7 mouse cellular contexts compared by ENCODE assay signal in the genomic region with DNA sequence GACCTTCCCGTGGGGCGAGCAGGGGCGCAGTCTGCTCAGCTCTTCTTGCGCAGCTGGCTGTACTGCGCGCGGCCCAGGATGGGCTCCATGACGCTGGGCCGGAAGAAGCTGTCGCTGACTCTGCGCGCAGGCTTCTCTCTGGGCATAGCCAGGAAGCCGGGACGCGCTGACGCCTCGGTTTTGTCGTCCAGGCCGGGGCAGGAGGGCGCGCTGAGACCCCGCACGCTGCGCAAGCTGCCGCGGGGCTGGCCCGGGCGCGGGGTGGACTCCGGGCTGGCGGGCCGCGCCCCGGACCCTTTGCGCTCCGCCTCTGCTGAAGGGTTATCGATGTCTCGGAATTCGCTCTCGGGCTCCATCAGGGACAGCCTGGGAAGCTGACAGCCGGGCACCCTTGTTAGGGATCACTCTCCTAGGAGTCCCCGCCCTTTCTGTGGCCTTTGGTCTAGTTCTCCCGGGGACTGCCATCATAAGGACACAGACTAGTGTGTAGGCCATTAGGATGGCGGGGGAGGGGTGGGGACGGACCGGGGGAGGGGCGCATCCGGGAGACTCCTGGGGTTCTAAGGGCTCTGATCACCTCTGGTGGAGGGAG. TPM values are rescaled to one million over a fixed set of nuclear protein-coding genes. Genes with fewer than 3 reads are reported as not detected.
DNase-seq lines count a peak whose midpoint lies in the region; ATAC-seq and TF ChIP-seq lines count a peak whose summit lies in the region.

No protein-coding gene starts in this region.

- H3K4me1 ChIP-seq in brown adipose tissue, adult 24 weeks (ENCODE audit: control insufficient read depth, insufficient read depth, insufficient read length, low read length) = peaks cover 7% of the 10 kb centered on the region; the same call in 1 of the 2 replicates
- 0 out of 2 replicates have a peak, but pooled peaks cover 2% of the 10 kb centered on the region for H3K4me1 ChIP-seq in intestine, embryonic 14.5 days (replicated peaks; ENCODE audit: control insufficient read depth, insufficient read depth, low read length)
- no peaks in the 10 kb centered on the region; the same call in 1 of the 2 replicates for H3K4me1 ChIP-seq in liver, embryonic 13.5 days (replicated peaks)

- no peaks in the 10 kb centered on the region for H3K36me3 ChIP-seq in intestine, embryonic 14.5 days (ENCODE audit: control insufficient read depth, insufficient read depth, low read length)
- H3K36me3 ChIP-seq in liver, embryonic 13.5 days = no peaks in the 10 kb centered on the region
- H3K36me3 ChIP-seq in myocyte (ENCODE audit: control insufficient read depth, insufficient read depth) = no peaks in the 10 kb centered on the region

- H3K79me2 ChIP-seq in myocyte (ENCODE audit: control insufficient read depth, insufficient read depth) = no peaks in the 10 kb centered on the region

- peak; percentile 62 for DNase-seq in T-cell, adult 2 months (ENCODE audit: low spot score)
- peak; percentile 98 for DNase-seq in heart, adult 11 months
- DNase-seq in intestine, embryonic 14.5 days (ENCODE audit: low spot score) = peak; percentile 84
- no peak for DNase-seq in liver, embryonic 13.5 days
- peak; percentile 65 to 69 for DNase-seq in thymus, adult 18-20 months

- peak overlapping the region; percentile 82 for H3K27ac ChIP-seq in brown adipose tissue, adult 24 weeks (replicated peaks; ENCODE audit: low read depth, low read length)
- no peak overlapping the region; the same call in 1 of the 2 replicates for H3K27ac ChIP-seq in intestine, embryonic 14.5 days (ENCODE audit: low read depth)
- H3K27ac ChIP-seq in liver, embryonic 13.5 days = no peak overlapping the region

- peak; percentile 73 for ATAC-seq in intestine, embryonic 14.5 days (replicated peaks; ENCODE audit: low FRiP score, low TSS enrichment, low read depth)
- ATAC-seq in liver, embryonic 13.5 days (ENCODE audit: low read depth) = peak; percentile 41; the same call in 1 of the 2 replicates

- TF ChIP-seq POLR2A in myocyte (IDR thresholded peaks at IDR 0.05; ENCODE audit: insufficient read length, low read depth) = peak; percentile 20

- peak overlapping the region; percentile 60 for H3K4me3 ChIP-seq in brown adipose tissue, adult 24 weeks (ENCODE audit: insufficient read depth, low read depth, low read length)
- H3K4me3 ChIP-seq in intestine, embryonic 14.5 days (ENCODE audit: low read depth, low read length) = peak overlapping the region; percentile 56
- peak overlapping the region; percentile 51 for H3K4me3 ChIP-seq in liver, embryonic 13.5 days (replicated peaks)
- H3K4me3 ChIP-seq in myocyte = no peak overlapping the region

- 0 out of 2 replicates have a peak, but pooled peaks cover 5% of the 10 kb centered on the region for H3K27me3 ChIP-seq in intestine, embryonic 14.5 days (replicated peaks; ENCODE audit: control insufficient read depth, insufficient read depth, low read length)
- peaks cover 58% of the 10 kb centered on the region for H3K27me3 ChIP-seq in liver, embryonic 13.5 days
- H3K27me3 ChIP-seq in myocyte (ENCODE audit: control insufficient read depth, insufficient read depth, insufficient read length) = peaks cover 28% of the 10 kb centered on the region

- peak overlapping the region; percentile 97 for H3K4me2 ChIP-seq in intestine, embryonic 14.5 days (ENCODE audit: low read length)
- H3K4me2 ChIP-seq in liver, embryonic 13.5 days = peak overlapping the region; percentile 62
- peak overlapping the region; percentile 18 for H3K4me2 ChIP-seq in myocyte (ENCODE audit: low read depth)

- H3K9ac ChIP-seq in intestine, embryonic 14.5 days (ENCODE audit: low read length) = peak overlapping the region; percentile 61
- H3K9ac ChIP-seq in liver, embryonic 13.5 days = peak overlapping the region; percentile 43; the same call in 1 of the 2 replicates

- no peaks in the 10 kb centered on the region for H3K9me3 ChIP-seq in intestine, embryonic 14.5 days (ENCODE audit: control insufficient read depth, low read length)
- no peaks in the 10 kb centered on the region for H3K9me3 ChIP-seq in liver, embryonic 13.5 days (replicated peaks)

- peak overlapping the region; percentile 18 for H3ac ChIP-seq in myocyte (ENCODE audit: control insufficient read depth, insufficient read length)

- under 1% methylated on average over 48 of the region's 48 CpGs for WGBS in intestine, embryonic 14.5 days
- WGBS in liver, embryonic 13.5 days (ENCODE audit: insufficient replicate concordance) = under 1% methylated on average over 48 of the region's 48 CpGs

TF ChIP-seq in myocyte, 11 proteins besides CTCF, POLR2A, EP300 and RAD21:
- no peak for TF ChIP-seq SRF (IDR thresholded peaks at IDR 0.05; ENCODE audit: control insufficient read depth, insufficient read length, low read depth)
- no peak for TF ChIP-seq MYOG (IDR thresholded peaks at IDR 0.05; ENCODE audit: control insufficient read depth in 1 of 3, insufficient read depth in 1 of 3, insufficient read length in 2 of 3, low read depth in 2 of 3)
- TF ChIP-seq CEBPB (IDR thresholded peaks at IDR 0.05; ENCODE audit: insufficient read depth, poor library complexity, severe bottlenecking) = no peak
- TF ChIP-seq MYOD1 (IDR thresholded peaks at IDR 0.05; ENCODE audit: control insufficient read depth in 1 of 3, insufficient read length in 2 of 3, low read depth in 2 of 3) = no peak
- no peak for TF ChIP-seq MAX (IDR thresholded peaks at IDR 0.05; ENCODE audit: low read depth)
- TF ChIP-seq TCF3 (IDR thresholded peaks at IDR 0.05; ENCODE audit: insufficient read length, low read depth) = no peak
- no peak for TF ChIP-seq POLR2AphosphoS2 (IDR thresholded peaks at IDR 0.05; ENCODE audit: insufficient read length, low read depth)
- no peak for TF ChIP-seq USF1 (IDR thresholded peaks at IDR 0.05; ENCODE audit: low read depth)
- TF ChIP-seq REST (IDR thresholded peaks at IDR 0.05; ENCODE audit: insufficient read depth, insufficient read length) = no peak
- TF ChIP-seq E2F4 (IDR thresholded peaks at IDR 0.05; ENCODE audit: insufficient read depth) = no peak
- TF ChIP-seq TCF12 (IDR thresholded peaks at IDR 0.05; ENCODE audit: insufficient read depth, poor library complexity, severe bottlenecking) = no peak

RNA-seq across cellular contexts. Expression of a gene that starts 6.0 kb away (rescaled TPM):
- polyA plus RNA-seq in brown adipose tissue, adult 24 weeks (2012; ENCODE audit: insufficient read depth, insufficient read length, missing spikeins) = 0.40 and 0.58 TPM in 2 replicates
- 3.8 and 4.1 TPM in 2 replicates for polyA plus RNA-seq in intestine, embryonic 14.5 days (2014; fragmentation: Nextera tagmentation; extraction: Ambion mirVana)
- polyA plus RNA-seq in liver, embryonic 13.5 days (2015; fragmentation: Nextera tagmentation; extraction: Ambion mirVana) = 0.35 and 0.41 TPM in 2 replicates
- polyA plus RNA-seq in myocyte (2012; fragmentation: generic; extraction: Trizol) = 3.3 TPM

RNA-seq across cellular contexts. Expression of a gene that starts 11.2 kb away (rescaled TPM):
- 1,266 and 1,376 TPM in 2 replicates for polyA plus RNA-seq in brown adipose tissue, adult 24 weeks (2012; ENCODE audit: insufficient read depth, insufficient read length, missing spikeins)
- not detected in 2 replicates for polyA plus RNA-seq in intestine, embryonic 14.5 days (2014; fragmentation: Nextera tagmentation; extraction: Ambion mirVana)
- polyA plus RNA-seq in liver, embryonic 13.5 days (2015; fragmentation: Nextera tagmentation; extraction: Ambion mirVana) = not detected in 2 replicates
- polyA plus RNA-seq in myocyte (2012; fragmentation: generic; extraction: Trizol) = not detected

RNA-seq across cellular contexts. Expression of a gene that starts 21.4 kb away (rescaled TPM):
- 71.2 and 78.9 TPM in 2 replicates for polyA plus RNA-seq in brown adipose tissue, adult 24 weeks (2012; ENCODE audit: insufficient read depth, insufficient read length, missing spikeins)
- 9.0 and 9.3 TPM in 2 replicates for polyA plus RNA-seq in intestine, embryonic 14.5 days (2014; fragmentation: Nextera tagmentation; extraction: Ambion mirVana)
- polyA plus RNA-seq in liver, embryonic 13.5 days (2015; fragmentation: Nextera tagmentation; extraction: Ambion mirVana) = 1.6 and 1.9 TPM in 2 replicates
- 5.9 TPM for polyA plus RNA-seq in myocyte (2012; fragmentation: generic; extraction: Trizol)

RNA-seq across cellular contexts. Expression of a gene that starts 21.5 kb away (rescaled TPM):
- 5.8 and 6.6 TPM in 2 replicates for polyA plus RNA-seq in brown adipose tissue, adult 24 weeks (2012; ENCODE audit: insufficient read depth, insufficient read length, missing spikeins)
- polyA plus RNA-seq in intestine, embryonic 14.5 days (2014; fragmentation: Nextera tagmentation; extraction: Ambion mirVana) = 0.18 and 0.23 TPM in 2 replicates
- 0.08 and 0.12 TPM in 2 replicates for polyA plus RNA-seq in liver, embryonic 13.5 days (2015; fragmentation: Nextera tagmentation; extraction: Ambion mirVana)
- 0.10 TPM for polyA plus RNA-seq in myocyte (2012; fragmentation: generic; extraction: Trizol)

Comparison
In these comparisons a context has a peak if more than half of its experiments do, and no peak if none do; other contexts are left out.
1. H3K4me2 ChIP-seq: peak in every context shown above with its lines; median percentile 97 in intestine, embryonic 14.5 days; 62 in liver, embryonic 13.5 days; 18 in myocyte.
2. RNA of a gene that starts 11.2 kb away (polyA plus RNA-seq): 1,266 to 1,376 TPM in brown adipose tissue, adult 24 weeks; not detected in intestine, embryonic 14.5 days, not detected in myocyte (single experiment) and not detected in liver, embryonic 13.5 days; every median in the first group is over 1,000 times any median in the second.